Mouse (Mus musculus): Measurements from ENCODE around the gene Parp14. TPM values are rescaled to one million over a fixed set of nuclear protein-coding genes. Genes with fewer than 3 reads are reported as not detected.

Parp14 gene
- total RNA-seq, 2 experiments from 2014 or later, result 1.1 to 1.4 TPM

GRCm38 (mm10) chr16:35802163-35802562, 69.2 kb downstream of the Parp14 start:
- intact Hi-C loops (cut with DNase I), result no loop called here
- DNase-seq (ENCODE audit: low spot score in 2 of 2), result no peak

GRCm38 (mm10) chr16:35791962-35792521, 79.3 kb downstream of the Parp14 start:
- intact Hi-C loops (cut with DNase I), result no loop called here
- no peak for DNase-seq (ENCODE audit: low spot score in 2 of 2)

GRCm38 (mm10) chr16:35788330-35788729, 83.0 kb downstream of the Parp14 start:
- DNase-seq (ENCODE audit: low spot score in 2 of 2), result no peak
- intact Hi-C loops (cut with DNase I), result no loop called here

GRCm38 (mm10) chr16:35787568-35788189, 83.7 kb downstream of the Parp14 start:
- intact Hi-C loops (cut with DNase I), result no loop called here
- no peak for DNase-seq (ENCODE audit: low spot score in 2 of 2)

- no peak for DNase-seq (ENCODE audit: low spot score in 2 of 2)
- intact Hi-C loops (cut with DNase I), result no loop called here
These were observed 84.2 kb downstream of the Parp14 start for GRCm38 (mm10) chr16:35787163-35787562.

GRCm38 (mm10) chr16:35784134-35784725, 87.1 kb downstream of the Parp14 start:
- DNase-seq (ENCODE audit: low spot score in 2 of 2), result no peak

GRCm38 (mm10) chr16:35783207-35783573, 88.2 kb downstream of the Parp14 start:
- DNase-seq (ENCODE audit: low spot score in 2 of 2), result no peak
- intact Hi-C loops (cut with DNase I), result no loop called here

More at GRCm38 (mm10) chr16:35784134-35784725, 87.1 kb downstream of the Parp14 start:
- intact Hi-C loops (cut with DNase I), result no loop called here

Other genes with a start within 250 kb of the Parp14 start
- 10 to 100 TPM; 67.7 to 72.7 TPM for gene Dirc2, start 102.2 kb downstream of the Parp14 start, total RNA-seq (2021)
- gene Hspbap1, start 101.2 kb downstream of the Parp14 start, total RNA-seq (2021), result 1 to 10 TPM; 6.0 to 6.1 TPM
- 1 to 10 TPM; 2.6 TPM for gene Parp9, start 66.9 kb upstream of the Parp14 start, total RNA-seq (2021)
- gene Dtx3l, start 67.6 kb upstream of the Parp14 start, total RNA-seq (2021), result 1 to 10 TPM; 2.9 to 3.5 TPM
- 100 to 1,000 TPM; 126 to 145 TPM for gene Kpna1, start 107.2 kb upstream of the Parp14 start, total RNA-seq (2021)
- gene Wdr5b, start 169.6 kb upstream of the Parp14 start, total RNA-seq (2021), result 1 to 10 TPM; 4.2 to 4.8 TPM
- gene Fam162a, start 200.1 kb upstream of the Parp14 start, total RNA-seq (2021), result 10 to 100 TPM; 70.3 to 71.3 TPM
- gene Ccdc58, start 200.1 kb upstream of the Parp14 start, total RNA-seq (2021), result 10 to 100 TPM; 14.0 to 19.8 TPM

Measured in left cerebral cortex, postnatal 25 days (tissue).